Mouse (Mus musculus): Measurements from ENCODE around the gene Prss1.
"Not testable (repeated sequence)": the region's sequence is repeated elsewhere in the genome, so short reads cannot be mapped to it uniquely, and the experiment has no call there.

Prss1 gene

DNA sequence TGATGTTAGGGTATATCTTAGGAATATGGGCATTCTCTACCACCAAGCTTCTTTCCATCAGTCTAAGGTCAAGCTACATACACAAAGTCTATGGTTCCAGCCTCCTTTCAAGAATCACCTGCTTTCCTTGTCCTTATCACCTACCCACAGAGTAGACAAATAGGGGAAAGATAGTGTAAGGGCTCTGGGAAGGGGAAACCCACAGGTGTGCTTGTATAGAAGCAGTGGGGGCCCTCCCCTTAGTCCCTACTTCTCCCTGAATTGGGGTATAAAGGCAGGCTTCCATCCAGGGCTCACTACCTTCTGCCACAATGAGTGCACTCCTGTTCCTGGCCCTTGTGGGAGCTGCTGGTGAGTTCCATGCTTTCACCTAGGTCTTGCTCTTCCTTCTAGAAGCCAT lies at the start of gene Prss1:
Gene Prss1, plus strand, starts transcription at position 301 of the 400 bp plus-strand sequence.
- not testable (repeated sequence) for DNase-seq

DNA sequence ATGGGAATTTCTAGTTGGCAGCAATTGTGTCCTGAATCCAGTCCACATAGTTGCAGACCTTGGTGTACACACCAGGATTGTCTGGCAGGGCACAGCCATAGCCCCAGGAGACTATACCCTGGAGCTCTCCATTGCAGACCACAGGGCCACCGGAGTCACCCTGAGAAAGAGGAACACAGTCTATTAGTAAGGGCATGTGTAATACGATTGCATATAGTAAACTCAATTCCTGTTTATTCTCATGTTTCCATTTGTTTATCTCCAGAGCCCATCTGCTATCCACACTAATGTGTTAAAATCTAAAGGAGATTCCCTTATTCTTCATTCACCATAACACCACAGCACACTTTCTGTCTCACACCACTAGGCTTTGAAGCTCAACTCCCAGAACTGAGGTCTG lies 16.5 kb upstream of the Prss1 start:
- not testable (repeated sequence) for DNase-seq

DNA sequence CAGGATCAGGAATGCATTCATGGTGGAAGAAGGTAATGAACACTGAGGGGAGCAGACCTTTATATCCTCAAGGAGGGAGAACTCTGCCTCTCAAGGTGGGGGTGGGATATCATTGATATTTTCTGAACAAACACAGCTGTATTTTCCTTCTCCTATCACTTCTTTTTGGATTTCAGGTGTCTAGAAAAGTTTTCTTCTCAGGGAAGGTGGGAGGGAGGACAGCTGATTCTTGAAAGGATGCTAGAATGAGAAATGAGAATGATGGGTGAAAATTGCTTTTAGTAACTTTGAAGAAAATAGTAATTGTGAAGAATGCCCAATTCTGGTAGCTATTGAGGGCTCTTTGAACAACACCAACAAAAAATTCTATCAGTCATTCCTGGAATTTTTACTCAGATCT lies 12.7 kb upstream of the Prss1 start, which contains the start of gene Gm10334:
Gene Gm10334, minus strand, starts transcription at position 101 of the 400 bp plus-strand sequence.
- not testable (repeated sequence) for DNase-seq

DNA sequence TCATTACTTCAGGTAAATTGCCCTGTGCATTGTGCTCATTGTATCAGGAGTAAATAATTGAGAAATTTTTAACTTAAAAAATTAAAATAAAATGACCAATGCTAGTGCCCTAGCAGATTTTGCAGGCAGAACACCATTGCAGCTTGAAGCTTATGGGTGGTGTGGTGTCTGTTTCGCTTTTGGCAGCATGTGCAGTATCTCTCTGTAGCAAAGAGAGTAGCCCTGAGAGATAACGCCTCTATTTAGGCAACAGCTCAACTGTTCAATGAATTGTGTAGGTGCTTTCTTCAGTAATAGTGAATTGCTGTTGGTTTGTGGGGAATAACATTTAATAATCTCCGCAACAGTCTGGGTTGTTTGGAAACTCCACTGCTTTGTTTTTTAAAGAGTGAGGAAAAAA lies 40.6 kb downstream of the Prss1 start:
- no peak for DNase-seq

DNA sequence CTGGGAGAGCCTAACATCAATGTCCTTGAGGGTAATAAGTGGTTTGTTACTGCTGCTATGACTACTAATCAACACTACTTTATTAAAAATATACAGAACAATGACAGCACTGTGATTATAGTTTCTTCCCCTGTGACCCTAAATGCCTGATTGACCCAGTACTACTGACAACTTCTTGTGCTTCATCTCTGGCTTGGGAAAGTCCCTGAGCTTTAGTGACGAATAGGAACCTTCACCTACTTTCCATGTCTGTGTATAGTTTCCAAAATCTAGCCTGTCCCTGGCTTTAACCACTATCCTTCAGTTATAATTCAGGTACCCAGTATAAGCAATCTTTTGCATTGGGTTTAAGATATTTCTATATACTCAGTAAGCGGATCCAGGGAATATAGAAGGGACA lies 46.2 kb downstream of the Prss1 start:
- DNase-seq: no peak

DNA sequence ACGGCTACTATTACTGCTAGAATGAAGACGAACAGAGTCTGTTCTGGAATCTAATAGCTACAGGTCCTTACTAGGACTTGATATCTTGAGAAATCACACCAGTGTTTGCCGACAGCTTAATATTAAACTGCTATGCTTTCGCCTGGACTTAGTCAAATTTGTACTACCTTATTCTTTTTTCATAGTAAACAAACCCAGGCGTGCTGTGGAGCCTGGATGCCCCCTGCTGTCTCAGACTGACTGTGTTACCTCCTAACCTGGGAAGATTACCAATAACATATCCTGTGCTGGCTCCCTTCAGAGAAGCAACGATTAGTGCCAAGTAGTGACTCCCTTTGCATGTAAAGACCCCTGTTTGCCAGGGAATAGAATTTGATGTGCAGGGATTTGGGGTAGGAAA lies 46.6 kb downstream of the Prss1 start:
- DNase-seq: no peak
